Mouse (Mus musculus) E14TG2a.4 (cell line): ENCODE results near the gene Rbm5.

ENCODE experiments used
- CTCF ChIP-seq: conservative IDR thresholded peaks from 2 replicates; pipeline ENCODE4 v1.5.1; 2014; ENCODE audit warnings: low read length
- NANOG ChIP-seq: IDR thresholded peaks from 2 replicates; pipeline ENCODE4 v1.6.1; 2014; ENCODE audit warnings: borderline replicate concordance, low read length, mixed read lengths
- POU5F1 ChIP-seq: IDR thresholded peaks from 2 replicates; pipeline ENCODE4 v1.6.1; 2014; ENCODE audit warnings: low read length, borderline replicate concordance

DNA sequence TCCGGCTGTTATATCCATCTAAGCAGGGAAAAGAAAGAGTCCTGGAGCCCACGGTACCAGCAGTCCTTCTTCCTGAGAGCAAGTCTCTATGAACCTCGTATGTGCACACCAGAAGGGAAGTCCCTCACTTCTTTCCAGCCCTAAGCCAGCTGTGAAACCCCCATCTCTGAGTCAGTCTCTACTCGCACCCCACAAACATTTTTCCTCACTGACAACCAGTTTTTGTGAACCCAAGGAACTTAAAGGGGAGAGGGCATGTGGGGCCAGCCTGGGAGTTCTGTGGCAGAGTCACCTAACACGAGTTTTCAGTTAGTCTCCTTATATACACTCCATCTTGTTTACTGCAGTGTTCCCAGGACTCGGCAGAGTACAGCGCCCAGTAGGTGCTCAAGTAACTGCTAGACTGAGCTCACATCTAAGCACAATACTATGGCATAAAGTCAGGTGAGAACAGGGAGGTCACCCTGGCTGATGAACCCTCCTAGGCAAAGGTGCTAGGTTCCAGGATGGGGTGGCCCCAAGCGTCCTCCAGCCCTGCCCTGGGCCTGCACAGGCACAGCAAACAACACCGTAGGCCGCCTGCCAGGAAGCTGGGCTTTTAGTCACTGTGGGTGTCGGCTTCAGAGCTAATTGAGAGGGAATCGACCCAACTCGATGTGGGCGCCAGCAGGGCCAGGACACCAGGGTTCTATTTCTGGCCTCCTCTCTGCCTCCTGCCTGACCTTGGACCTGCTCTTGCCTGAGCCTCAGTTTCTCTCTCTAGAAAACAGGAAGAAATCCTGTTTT, 67.3 kb downstream of the Rbm5 start:
- TF ChIP-seq CTCF = no peak
- TF ChIP-seq POU5F1 = no peak
- no peak for TF ChIP-seq NANOG
